Mouse (Mus musculus): ENCODE results near the gene Vcan. TPM values are rescaled to one million over a fixed set of nuclear protein-coding genes. Genes with fewer than 3 reads are reported as not detected.

Gene Vcan
- polyA plus RNA-seq, 1 experiment from 2014 or later: 52.6 TPM

Other genes starting within 250 kb of the Vcan start
- gene Hapln1, start 202.7 kb downstream of the Vcan start, polyA plus RNA-seq (2015; fragmentation: Nextera tagmentation; extraction: Ambion mirVana): 0.23 and 1.8 TPM in 2 replicates